Mouse (Mus musculus) CH12.LX (cell line): ENCODE data around the gene Spen. TPM values are rescaled to one million over a fixed set of nuclear protein-coding genes. Genes with fewer than 3 reads are reported as not detected.
A peak's percentile ranks its signal among the peaks of the same experiment; 100 is the strongest.

Source experiments
- DNase-seq: peaks from one replicate; pipeline ENCODE4 v3.0.0-alpha.2; 2013; ENCODE audit errors: extremely low read depth
- H3K27ac ChIP-seq: 2 replicates; pipeline ENCODE4 v1.5.1; 2012; ENCODE audit warnings: low read depth, mild to moderate bottlenecking, control low read depth, moderate library complexity; ENCODE audit not compliant: insufficient read depth
- H3K27me3 ChIP-seq: replicated peaks from 2 replicates; pipeline ENCODE3; 2012; ENCODE audit warnings: inconsistent platforms
- H3K36me3 ChIP-seq, 2 experiments: replicated peaks in 1 of 2; 2 replicates each; pipeline versions ENCODE3 to v1.6.1; 2012; ENCODE audit warnings: inconsistent platforms in 1 of 2, low read length in 1 of 2, mild to moderate bottlenecking in 1 of 2, mixed read lengths in 1 of 2, moderate library complexity in 1 of 2; ENCODE audit not compliant: control insufficient read depth in 1 of 2, insufficient read depth in 1 of 2
- H3K4me1 ChIP-seq, 2 experiments: 2 replicates each; pipeline ENCODE4 v1.6.1; 2012; ENCODE audit warnings: inconsistent platforms in 1 of 2, moderate library complexity in 1 of 2; ENCODE audit not compliant: insufficient read depth in 2 of 2, control insufficient read depth in 1 of 2
- H3K4me2 ChIP-seq: 2 replicates; pipeline ENCODE4 v1.6.1; 2012; ENCODE audit warnings: low read depth, mild to moderate bottlenecking, control low read depth; ENCODE audit not compliant: poor library complexity, insufficient read depth, severe bottlenecking
- H3K4me3 ChIP-seq, 3 experiments: fragments of 150-350 bp in 1 of 3; sonication (generic) in 1 of 3; replicated peaks in 1 of 3; 2 replicates each; pipeline versions ENCODE3 to v1.5.1; 2011 to 2012; ENCODE audit warnings: low read depth in 2 of 3, low read length in 2 of 3, mild to moderate bottlenecking in 2 of 3, moderate library complexity in 2 of 3, control low read depth in 1 of 3, improper control_type of control experiment in 1 of 3, inconsistent platforms in 1 of 3, mixed read lengths in 1 of 3; ENCODE audit not compliant: poor library complexity in 1 of 3
- H3K79me2 ChIP-seq: replicated peaks from 2 replicates; pipeline ENCODE4 v1.6.1; 2012; ENCODE audit warnings: mild to moderate bottlenecking, moderate library complexity; ENCODE audit not compliant: control insufficient read depth, poor library complexity, insufficient read depth, severe bottlenecking; ENCODE audit errors: extremely low read depth
- H3K9ac ChIP-seq: 2 replicates; pipeline ENCODE4 v1.6.1; 2012; ENCODE audit warnings: low read depth, mild to moderate bottlenecking, control low read depth, moderate library complexity; ENCODE audit not compliant: insufficient read depth
- H3K9me3 ChIP-seq: replicated peaks from 2 replicates; pipeline ENCODE3; 2012; ENCODE audit warnings: low read length, inconsistent platforms, mixed read lengths
- BHLHE40 ChIP-seq: IDR thresholded peaks from 2 replicates; pipeline ENCODE4 v1.6.1; 2011; ENCODE audit warnings: mild to moderate bottlenecking, low read depth, low read length, improper control_type of control experiment
- CHD1 ChIP-seq: IDR thresholded peaks from 2 replicates; pipeline ENCODE4 v1.6.1; 2012; ENCODE audit warnings: low read depth, low read length, improper control_type of control experiment, inconsistent platforms
- CTCF ChIP-seq, 2 experiments: IDR thresholded peaks in 1 of 2; conservative IDR thresholded peaks in 1 of 2; 2 replicates each; pipeline ENCODE4 v1.5.1; 2011 to 2012; ENCODE audit warnings: low read depth in 2 of 2, low read length in 2 of 2, improper control_type of control experiment in 1 of 2, inconsistent platforms in 1 of 2, mild to moderate bottlenecking in 1 of 2, moderate library complexity in 1 of 2
- E2F4 ChIP-seq: IDR thresholded peaks from 2 replicates; pipeline ENCODE4 v1.6.1; 2011; ENCODE audit warnings: low read depth, low read length, improper control_type of control experiment; ENCODE audit not compliant: insufficient replicate concordance
- ELF1 ChIP-seq: IDR thresholded peaks from 2 replicates; pipeline ENCODE4 v1.6.1; 2014; ENCODE audit warnings: low read depth, mild to moderate bottlenecking, inconsistent platforms, low read length, improper control_type of control experiment
- EP300 ChIP-seq: IDR thresholded peaks from 2 replicates; pipeline ENCODE4 v1.6.1; 2011; ENCODE audit warnings: low read length, improper control_type of control experiment
- ETS1 ChIP-seq: conservative IDR thresholded peaks from 2 replicates; pipeline ENCODE4 v1.6.1; 2012; ENCODE audit warnings: low read depth, mild to moderate bottlenecking, inconsistent platforms, low read length, improper control_type of control experiment, moderate library complexity
- GABPA ChIP-seq: IDR thresholded peaks from 2 replicates; pipeline ENCODE4 v1.6.1; 2012; ENCODE audit warnings: low read depth, low read length, improper control_type of control experiment, inconsistent platforms; ENCODE audit not compliant: insufficient replicate concordance
- HCFC1 ChIP-seq: IDR thresholded peaks from 2 replicates; pipeline ENCODE4 v1.6.1; 2012; ENCODE audit warnings: low read depth, mild to moderate bottlenecking, inconsistent platforms, low read length, improper control_type of control experiment
- IRF4 ChIP-seq: IDR thresholded peaks from 2 replicates; pipeline ENCODE4 v1.6.1; 2014; ENCODE audit warnings: low read depth, mild to moderate bottlenecking, inconsistent platforms, low read length, improper control_type of control experiment
- JUN ChIP-seq: IDR thresholded peaks from 2 replicates; pipeline ENCODE4 v1.6.1; 2011; ENCODE audit warnings: low read depth, mild to moderate bottlenecking, low read length, improper control_type of control experiment, moderate library complexity; ENCODE audit not compliant: insufficient read depth
- JUND ChIP-seq: conservative IDR thresholded peaks from 2 replicates; pipeline ENCODE4 v1.6.1; 2011; ENCODE audit warnings: low read depth, low read length, improper control_type of control experiment
- MAFK ChIP-seq: IDR thresholded peaks from 2 replicates; pipeline ENCODE4 v1.6.1; 2011; ENCODE audit warnings: low read length, improper control_type of control experiment; ENCODE audit not compliant: insufficient replicate concordance
- MAZ ChIP-seq: IDR thresholded peaks from 2 replicates; pipeline ENCODE4 v1.6.1; 2012; ENCODE audit warnings: low read depth, mild to moderate bottlenecking, inconsistent platforms, low read length, improper control_type of control experiment, moderate library complexity
- MEF2A ChIP-seq: IDR thresholded peaks from 2 replicates; pipeline ENCODE4 v1.6.1; 2014; ENCODE audit warnings: low read depth, mild to moderate bottlenecking, inconsistent platforms, low read length, improper control_type of control experiment, borderline replicate concordance
- POLR2A ChIP-seq: IDR thresholded peaks from 2 replicates; pipeline ENCODE4 v1.6.1; 2011; ENCODE audit warnings: low read depth, mild to moderate bottlenecking, improper control_type of control experiment, low read length
- POLR2AphosphoS2 ChIP-seq: IDR thresholded peaks from 2 replicates; pipeline ENCODE4 v1.6.1; 2011; ENCODE audit warnings: low read depth, low read length, improper control_type of control experiment
- RAD21 ChIP-seq: IDR thresholded peaks from 2 replicates; pipeline ENCODE4 v1.6.1; 2011; ENCODE audit warnings: low read depth, mild to moderate bottlenecking, low read length, improper control_type of control experiment, moderate library complexity
- SIN3A ChIP-seq: IDR thresholded peaks from 2 replicates; pipeline ENCODE4 v1.6.1; 2012; ENCODE audit warnings: low read length, improper control_type of control experiment, inconsistent platforms
- SMC3 ChIP-seq: IDR thresholded peaks from 2 replicates; pipeline ENCODE4 v1.6.1; 2011; ENCODE audit warnings: low read depth, low read length, improper control_type of control experiment
- TBP ChIP-seq: conservative IDR thresholded peaks from 2 replicates; pipeline ENCODE4 v1.6.1; 2011; ENCODE audit warnings: low read depth, low read length, improper control_type of control experiment
- UBTF ChIP-seq: IDR thresholded peaks from 2 replicates; pipeline ENCODE4 v1.6.1; 2012; ENCODE audit warnings: low read depth, mild to moderate bottlenecking, inconsistent platforms, low read length, improper control_type of control experiment, moderate library complexity
- ZC3H11A ChIP-seq: IDR thresholded peaks from 2 replicates; pipeline ENCODE4 v1.6.1; 2012; ENCODE audit warnings: low read depth, mild to moderate bottlenecking, inconsistent platforms, low read length, improper control_type of control experiment
- dilution Hi-C: fragments of 300-500 bp; cut with MboI; formaldehyde crosslinking; loops from 2 replicates; pipeline ENCODE4 v1.14.3; 2020; ENCODE audit warnings: low sequenced_read_pairs; ENCODE audit not compliant: extremely low pct_unique_long_range_greater_than_20kb, extremely low pct_ligation_motif_present
- in situ Hi-C: fragments of 300-500 bp; cut with MboI; formaldehyde crosslinking; loops from 3 replicates; pipeline ENCODE4 v1.14.3; 2019; ENCODE audit warnings: low sequenced_read_pairs, low pct_ligation_motif_present, low pct_unique_long_range_greater_than_20kb, mixed read lengths
- polyA plus RNA-seq: library from polyadenylated mRNA; unstranded; fragments of >175 nt; gene quantifications from 2 replicates; pipeline ENCODE4 v1.2.1, GENCODE M21; 2012; ENCODE audit warnings: low read depth; ENCODE audit not compliant: insufficient read length
- total RNA-seq, 2 experiments: library from RNA; depleted of rRNA; stranded (reverse); fragments of 300-350 nt in 1 of 2; fragments of >200 nt in 1 of 2; gene quantifications; 2 replicates each; pipeline ENCODE4 v1.2.3; 2012 to 2014

Spen gene
- total and polyA plus RNA-seq, 3 experiments: 4.0 to 21.6 (median 10.2) TPM

DNA sequence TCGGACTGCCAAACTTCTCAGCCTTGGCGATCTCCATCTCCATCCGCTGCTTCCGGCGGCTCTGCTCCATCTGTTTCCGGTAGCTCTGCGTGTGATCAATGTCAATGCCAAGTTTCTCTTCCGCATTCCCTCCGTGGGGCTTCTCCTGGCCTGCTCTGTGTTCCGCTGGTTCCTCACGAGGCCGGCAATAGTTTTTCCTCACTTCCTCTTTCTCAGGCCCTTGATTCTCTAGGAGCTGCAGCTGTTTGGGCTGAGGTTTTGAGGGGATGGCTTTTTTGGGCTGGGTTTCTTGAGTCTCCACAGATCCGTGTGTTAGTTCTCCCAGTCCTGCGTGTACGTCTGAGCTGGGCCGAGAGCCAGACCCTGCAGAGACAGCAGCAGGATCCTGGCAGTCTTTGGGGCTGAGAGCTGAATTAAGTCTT, 60.7 kb downstream of the Spen start:
- Histone ChIP-seq H3K9ac (no peak overlapping the region), H3K79me2 (no peaks in the 10 kb centered on the region), H3K4me2 (no peak overlapping the region), H3K4me3 (no peak overlapping the region), H3K27me3 (no peaks in the 10 kb centered on the region), H3K36me3 (peaks cover 89 to 96% of the 10 kb centered on the region in 2 experiments), H3K27ac (no peak overlapping the region), H3K4me1 (peaks cover 0 to 13% of the 10 kb centered on the region in 2 experiments; a peak in 2 of 4 replicates), H3K9me3 (peaks cover 71% of the 10 kb centered on the region)
- dilution Hi-C loops: no loop called here
- in situ Hi-C loops: no loop called here
- TF ChIP-seq BHLHE40: peak; percentile 47; the same call in 1 of the 2 replicates
- peak; percentile 37; the same call in 1 of the 2 replicates for TF ChIP-seq IRF4
- TF ChIP-seq ZC3H11A: no peak
- no peak for TF ChIP-seq POLR2AphosphoS2
- TF ChIP-seq ETS1: peak; percentile 13; the same call in 1 of the 2 replicates
- TF ChIP-seq GABPA: no peak
- TF ChIP-seq EP300: 0 out of 2 replicates have a peak, but pooled peaks have one; percentile 39
- peak; percentile 80 for DNase-seq

DNA sequence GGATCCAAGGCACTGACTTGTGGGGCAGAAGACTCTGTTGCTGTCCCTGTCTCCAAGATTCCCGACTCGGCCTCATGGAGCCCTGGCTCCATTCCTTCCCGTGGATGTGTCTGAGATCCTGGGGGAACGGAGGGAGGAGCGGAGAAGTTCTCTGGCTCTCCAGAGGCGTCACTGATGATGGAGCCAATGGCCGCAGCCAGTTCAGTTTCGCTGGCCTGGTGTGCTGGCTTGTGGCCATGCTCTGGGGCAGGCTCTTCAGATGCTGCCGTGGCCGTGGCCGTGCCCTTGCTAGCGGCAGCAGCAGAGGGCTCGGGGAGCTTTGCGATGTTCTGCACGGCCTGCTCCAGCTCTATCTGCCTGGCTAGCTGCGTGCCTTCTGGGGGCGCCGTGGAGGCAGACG, 64.0 kb downstream of the Spen start:
- TF ChIP-seq MAZ (no peak), SMC3 (no peak), ETS1 (no peak), MAFK (no peak), JUND (no peak), HCFC1 (no peak), MEF2A (no peak), ZC3H11A (no peak), TBP (no peak), CTCF (conservative IDR thresholded peaks at IDR 0.05 in 1 of 2, IDR thresholded peaks at IDR 0.05 in 1 of 2; ENCODE audit: low read depth in 2 of 2, low read length in 2 of 2) (no peak), JUN (no peak), SIN3A (no peak), E2F4 (no peak), RAD21 (no peak), UBTF (no peak), POLR2A (no peak), BHLHE40 (no peak), CHD1 (no peak), ELF1 (no peak)
- dilution Hi-C loops: no loop called here
- H3K79me2 ChIP-seq: no peaks in the 10 kb centered on the region
- in situ Hi-C loops: no loop called here
- H3K4me1 ChIP-seq: peaks cover 0 to 13% of the 10 kb centered on the region in 2 experiments; a peak in 2 of 4 replicates
- no peaks in the 10 kb centered on the region for H3K27me3 ChIP-seq
- H3K4me2 ChIP-seq: no peak overlapping the region
- H3K9me3 ChIP-seq: peaks cover 80% of the 10 kb centered on the region
- H3K4me3 ChIP-seq: no peak overlapping the region
- no peak overlapping the region for H3K9ac ChIP-seq
- no peak overlapping the region for H3K27ac ChIP-seq
- no peak for DNase-seq
- H3K36me3 ChIP-seq: peaks cover 94 to 99% of the 10 kb centered on the region in 2 experiments
